Mouse (Mus musculus) layer of hippocampus, adult 9-10 months (tissue): ENCODE results near the gene Scn8a.
"Not testable (repeated sequence)": the region's sequence is repeated elsewhere in the genome, so short reads cannot be mapped to it uniquely, and the experiment has no call there.

Experiments
- DNase-seq: peaks from one replicate; pipeline ENCODE4 v3.0.0; 2022; ENCODE audit warnings: low spot score

Scn8a gene

GRCm38 (mm10) chr15:100869558-100869957 is at the start of gene Scn8a:
Gene Scn8a, plus strand, starts transcription at chr15:100869858.
- no peak for DNase-seq

GRCm38 (mm10) chr15:100821824-100822223 is 47.8 kb upstream of the Scn8a start:
- no peak for DNase-seq

GRCm38 (mm10) chr15:100822370-100822769 is 47.3 kb upstream of the Scn8a start:
- DNase-seq: not testable (repeated sequence)

GRCm38 (mm10) chr15:100825249-100825856 is 44.3 kb upstream of the Scn8a start:
- DNase-seq: no peak

GRCm38 (mm10) chr15:100826076-100826475 is 43.6 kb upstream of the Scn8a start:
- DNase-seq: no peak

- peak; percentile 46 for DNase-seq
Observed at GRCm38 (mm10) chr15:100829775-100830174, 39.9 kb upstream of the Scn8a start.

GRCm38 (mm10) chr15:100830682-100831081 is 39.0 kb upstream of the Scn8a start:
- DNase-seq: no peak

GRCm38 (mm10) chr15:100832144-100832543 is 37.5 kb upstream of the Scn8a start:
- DNase-seq: peak; percentile 41

- no peak for DNase-seq
Observed at GRCm38 (mm10) chr15:100832784-100833183, 36.9 kb upstream of the Scn8a start.

- DNase-seq: no peak
Observed at GRCm38 (mm10) chr15:100836729-100837128, 32.9 kb upstream of the Scn8a start.

GRCm38 (mm10) chr15:100838607-100839207 is 31.0 kb upstream of the Scn8a start:
- peak; percentile 27 for DNase-seq

GRCm38 (mm10) chr15:100844336-100844735 is 25.3 kb upstream of the Scn8a start:
- DNase-seq: no peak

- no peak for DNase-seq
Observed at GRCm38 (mm10) chr15:100845049-100845879, 24.4 kb upstream of the Scn8a start.

- no peak for DNase-seq
Observed at GRCm38 (mm10) chr15:100847193-100847592, 22.5 kb upstream of the Scn8a start.

GRCm38 (mm10) chr15:100857586-100857985 is 12.1 kb upstream of the Scn8a start:
- DNase-seq: no peak

- no peak for DNase-seq
Observed at GRCm38 (mm10) chr15:100860856-100861255, 8.8 kb upstream of the Scn8a start.

- no peak for DNase-seq
Observed at GRCm38 (mm10) chr15:100865556-100865955, 4.1 kb upstream of the Scn8a start.

GRCm38 (mm10) chr15:100870001-100870774 is 530 bp downstream of the Scn8a start:
- DNase-seq: no peak

- DNase-seq: no peak
Observed at GRCm38 (mm10) chr15:100870775-100871106, 1.1 kb downstream of the Scn8a start.

GRCm38 (mm10) chr15:100871107-100872011 is 1.7 kb downstream of the Scn8a start:
- DNase-seq: no peak

GRCm38 (mm10) chr15:100873155-100873554 is 3.5 kb downstream of the Scn8a start:
- DNase-seq: no peak
